Mouse (Mus musculus): ENCODE results near the gene D230025D16Rik.
A peak's percentile ranks its signal among the peaks of the same experiment; 100 is the strongest.

DNA sequence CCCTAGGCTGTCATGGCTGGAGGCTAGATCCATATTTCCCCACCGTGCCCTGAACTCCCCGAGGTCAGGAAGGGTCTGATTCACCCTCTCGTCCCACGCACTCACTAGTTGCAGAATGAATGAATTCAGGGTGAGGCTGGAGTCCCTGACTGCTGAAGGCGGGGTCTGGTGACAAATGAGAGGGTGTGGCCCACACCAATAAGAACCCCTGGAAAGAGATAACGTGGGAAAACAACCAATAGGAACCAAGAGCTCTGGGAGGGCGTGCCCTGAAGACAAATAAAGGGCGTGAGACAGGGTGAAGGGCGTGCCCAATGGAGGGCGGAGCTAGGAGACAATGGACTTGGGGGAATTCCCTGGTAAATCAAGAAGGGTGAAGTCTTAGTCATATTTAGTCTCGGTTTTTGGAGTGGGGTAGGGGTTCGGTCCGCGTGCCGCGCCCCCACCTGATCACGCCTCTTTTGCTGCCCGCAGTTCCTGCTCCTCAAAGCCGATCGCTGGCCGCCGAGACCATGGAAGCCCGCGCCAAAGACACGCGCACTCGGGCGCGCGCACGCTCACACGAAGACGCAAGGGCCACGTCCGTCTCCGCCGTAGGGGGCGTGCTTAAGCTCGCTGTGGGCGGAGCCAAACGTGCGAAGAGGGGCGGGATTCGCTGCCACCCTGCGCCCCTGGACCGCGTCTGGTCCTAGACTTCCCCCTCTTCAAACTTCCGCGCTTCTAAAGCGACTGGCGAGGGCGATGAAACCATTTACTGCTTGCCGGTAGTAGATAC is 64.2 kb downstream of the D230025D16Rik start:
- peak; percentile 66; the same call in 1 of the 2 replicates for TF ChIP-seq POLR2A (IDR thresholded peaks at IDR 0.05; ENCODE audit: borderline replicate concordance, control insufficient read depth, low read depth, low read length)
- peak; percentile 18; the same call in 1 of the 2 replicates for TF ChIP-seq CTCF (IDR thresholded peaks at IDR 0.05; ENCODE audit: control insufficient read depth, insufficient read depth, low read length)

Data from bone marrow, adult 2 months (tissue).